Mouse (Mus musculus) G1E (cell line): ENCODE results near the gene Notch2.

Experiments used
- CTCF ChIP-seq: IDR thresholded peaks from 2 replicates; pipeline ENCODE4 v1.5.1; 2012; ENCODE audit warnings: low read depth, low read length, inconsistent platforms, mixed read lengths
- GATA1 ChIP-seq: IDR thresholded peaks from 2 replicates; pipeline ENCODE4 v1.6.1; 2012; ENCODE audit warnings: borderline replicate concordance, low read length, inconsistent platforms, mixed read lengths
- POLR2AphosphoS5 ChIP-seq: IDR thresholded peaks from 2 replicates; pipeline ENCODE4 v1.6.1; 2012; ENCODE audit warnings: low read depth, low read length, inconsistent platforms; ENCODE audit not compliant: insufficient replicate concordance
- TAL1 ChIP-seq: conservative IDR thresholded peaks from 2 replicates; pipeline ENCODE4 v1.6.1; 2012; ENCODE audit warnings: low read depth, low read length, inconsistent platforms, mixed read lengths

GRCm38 (mm10) chr3:98074622-98075231 is 61.4 kb downstream of the Notch2 start:
- TF ChIP-seq CTCF (no peak), GATA1 (no peak), TAL1 (no peak), POLR2AphosphoS5 (no peak)
